Mouse (Mus musculus) spleen, embryonic (tissue): ENCODE results near the gene Lama1.

ENCODE experiments used
- CTCF ChIA-PET: fragments of 350-600 bp; sonication (Branson Sonifier 250); formaldehyde crosslinking; loops from one replicate; lab custom pipeline; 2022; lab: Charles Lee

Lama1 gene

GRCm38 (mm10) chr17:67696694-67697386 is at the start of gene Lama1:
Gene Lama1 (plus strand): TSS chr17:67697259.
- CTCF ChIA-PET, result no interaction called here

DNA sequence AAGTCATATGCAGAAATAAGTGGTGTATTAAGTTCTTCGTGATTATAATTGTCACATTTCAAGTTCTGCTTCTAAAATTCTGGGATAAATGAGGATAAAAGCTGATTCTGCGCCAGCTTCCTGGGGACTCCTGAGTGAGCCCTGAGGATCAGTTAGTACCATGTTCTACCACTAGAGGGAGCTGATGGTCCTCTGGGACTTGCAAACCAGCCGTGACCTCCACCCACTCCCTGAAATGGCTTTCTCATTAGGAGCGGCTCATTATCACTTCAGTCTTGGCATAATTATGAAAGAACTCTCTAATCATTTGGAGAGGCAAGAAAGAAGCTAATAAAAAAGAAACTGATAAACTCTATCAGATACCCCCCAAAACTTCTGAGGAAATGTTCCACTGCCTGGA is 45.6 kb upstream of the Lama1 start:
- CTCF ChIA-PET, result no interaction called here

- CTCF ChIA-PET, result interaction anchor here (0.6 kb wide), 1 partner anchor 114 kb away, joined by 3 read pairs; no protein-coding TSS in a partner anchor
These were observed 32.8 kb upstream of the Lama1 start for GRCm38 (mm10) chr17:67664299-67664698.

GRCm38 (mm10) chr17:67666981-67667380 is 30.1 kb upstream of the Lama1 start:
- CTCF ChIA-PET, result no interaction called here

DNA sequence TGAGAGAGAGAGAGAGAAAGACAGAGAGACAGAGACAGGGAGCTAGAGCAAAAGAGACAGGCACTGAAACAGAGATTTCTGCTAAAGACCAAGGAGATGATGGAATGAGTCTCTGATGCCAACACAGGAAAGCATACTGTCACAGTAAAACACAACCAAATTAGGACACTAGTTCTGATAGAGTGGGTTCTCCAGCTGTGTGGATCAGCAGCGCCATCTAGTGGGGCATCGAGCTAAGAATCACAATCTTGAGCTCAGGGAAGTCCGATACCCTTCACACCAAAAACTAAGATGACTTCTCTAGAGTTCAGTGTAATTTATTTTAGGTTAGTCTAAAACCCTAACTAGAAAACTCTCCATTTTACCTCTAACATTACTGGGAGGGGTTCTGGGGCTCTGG is 29.1 kb upstream of the Lama1 start:
- CTCF ChIA-PET, result no interaction called here

DNA sequence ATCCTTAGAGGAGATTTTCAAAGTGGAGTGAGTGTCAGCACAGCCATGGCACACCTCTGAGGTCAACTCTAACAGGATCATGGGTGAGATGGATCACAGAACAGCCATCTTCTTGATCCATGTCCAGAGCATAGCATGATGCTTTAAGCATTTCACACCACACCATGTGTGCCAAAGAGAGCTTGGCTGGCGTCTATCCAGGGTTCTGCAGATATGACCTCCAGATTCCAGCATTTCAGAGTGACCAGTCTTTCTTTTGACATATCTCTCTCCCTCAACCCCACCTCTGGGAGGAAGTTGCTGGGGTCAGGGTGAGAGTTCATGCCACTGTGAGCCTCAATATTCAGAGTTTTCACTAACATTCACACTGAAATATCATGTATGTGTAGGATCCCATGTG is 18.5 kb upstream of the Lama1 start:
- CTCF ChIA-PET, result no interaction called here

DNA sequence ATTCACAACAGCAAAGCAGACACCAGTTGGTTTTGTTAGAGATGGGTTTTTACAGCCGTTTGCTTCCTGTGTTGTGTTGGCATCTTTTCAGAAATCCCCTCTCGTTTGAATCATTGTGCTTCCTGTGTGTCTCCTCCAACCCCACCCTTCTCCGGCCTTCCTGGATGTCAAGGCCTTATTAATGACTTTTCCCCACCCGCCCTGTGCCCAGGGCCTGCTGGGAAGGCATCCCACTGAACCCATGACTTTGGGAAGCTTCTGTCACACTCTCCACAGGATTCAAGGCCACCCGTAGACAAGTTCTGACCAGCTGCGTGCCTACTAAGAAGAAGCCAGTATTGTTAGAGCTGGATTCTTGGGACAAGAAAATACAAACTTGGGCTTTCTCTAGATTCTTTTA is 16.0 kb upstream of the Lama1 start:
- CTCF ChIA-PET, result no interaction called here

GRCm38 (mm10) chr17:67685022-67685743 is 11.9 kb upstream of the Lama1 start:
- CTCF ChIA-PET, result no interaction called here

GRCm38 (mm10) chr17:67687505-67687904 is 9.6 kb upstream of the Lama1 start:
- CTCF ChIA-PET, result no interaction called here

DNA sequence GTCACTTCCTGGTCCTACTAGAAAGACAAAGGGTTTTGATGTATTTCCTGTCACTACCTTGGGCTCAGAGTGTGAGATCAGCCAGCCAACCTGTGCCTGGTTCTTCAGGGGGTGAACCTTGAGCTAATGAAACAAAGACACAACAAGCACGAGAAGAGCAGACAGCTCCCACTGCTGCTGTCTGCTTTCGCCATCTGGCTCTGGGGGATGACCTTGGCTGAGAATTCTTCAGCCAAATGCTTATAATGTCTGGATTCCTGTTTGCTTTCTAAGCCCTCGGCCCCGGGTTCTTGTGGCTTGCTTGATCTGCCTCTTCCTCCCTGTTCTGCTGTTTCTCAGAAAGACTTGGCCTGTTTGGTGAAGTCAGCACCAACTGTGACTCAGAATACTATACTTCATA is 6.4 kb upstream of the Lama1 start:
- CTCF ChIA-PET, result no interaction called here

GRCm38 (mm10) chr17:67692651-67693050 is 4.4 kb upstream of the Lama1 start:
- CTCF ChIA-PET, result no interaction called here

DNA sequence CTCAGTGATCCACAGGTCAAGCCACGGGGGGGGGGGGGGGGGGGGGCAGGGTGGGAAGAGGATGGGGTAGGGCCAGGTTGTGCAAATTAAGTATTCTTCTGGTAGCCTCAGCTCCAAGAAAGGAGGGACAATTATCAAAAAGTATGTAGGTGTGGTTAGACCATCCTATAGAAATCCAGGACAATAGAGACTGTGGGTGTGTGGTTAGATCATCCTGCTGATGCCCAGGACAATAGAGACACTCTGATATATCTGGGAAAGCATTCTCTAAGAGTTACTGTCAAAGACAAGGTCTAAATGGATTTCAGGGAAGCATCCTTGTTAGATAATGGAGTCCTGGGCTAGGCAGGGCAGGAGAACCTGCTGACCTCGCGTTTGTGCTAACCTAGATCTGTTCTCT is 3.2 kb upstream of the Lama1 start:
- CTCF ChIA-PET, result no interaction called here

GRCm38 (mm10) chr17:67697461-67697891 is 417 bp downstream of the Lama1 start:
- CTCF ChIA-PET, result no interaction called here

- CTCF ChIA-PET, result no interaction called here
These were observed 1.2 kb downstream of the Lama1 start for GRCm38 (mm10) chr17:67698301-67698700.

- CTCF ChIA-PET, result no interaction called here
These were observed 4.7 kb downstream of the Lama1 start for GRCm38 (mm10) chr17:67701761-67702160.

DNA sequence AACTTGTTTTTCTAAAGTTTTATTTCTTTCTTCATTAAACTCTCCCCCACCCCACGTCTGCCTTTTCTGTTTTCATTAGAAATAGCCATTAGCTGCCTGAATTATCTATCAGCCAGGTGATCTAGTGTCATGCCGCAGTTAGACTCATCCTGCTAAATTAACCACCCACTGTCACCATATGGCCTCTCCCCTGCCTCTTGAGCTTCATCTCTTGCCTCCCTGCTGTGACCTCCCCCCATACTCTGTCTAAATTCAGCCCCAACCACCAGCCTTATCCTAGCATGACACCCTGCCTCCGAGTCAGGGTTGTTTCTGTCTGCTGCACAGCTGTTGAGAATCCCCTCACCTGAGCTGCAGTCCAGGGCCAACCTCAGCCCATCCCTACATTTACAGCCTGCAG is 5.9 kb downstream of the Lama1 start:
- CTCF ChIA-PET, result no interaction called here

- CTCF ChIA-PET, result no interaction called here
These were observed 8.1 kb downstream of the Lama1 start for GRCm38 (mm10) chr17:67705035-67705769.

- CTCF ChIA-PET, result no interaction called here
These were observed 9.3 kb downstream of the Lama1 start for GRCm38 (mm10) chr17:67706372-67706771.

DNA sequence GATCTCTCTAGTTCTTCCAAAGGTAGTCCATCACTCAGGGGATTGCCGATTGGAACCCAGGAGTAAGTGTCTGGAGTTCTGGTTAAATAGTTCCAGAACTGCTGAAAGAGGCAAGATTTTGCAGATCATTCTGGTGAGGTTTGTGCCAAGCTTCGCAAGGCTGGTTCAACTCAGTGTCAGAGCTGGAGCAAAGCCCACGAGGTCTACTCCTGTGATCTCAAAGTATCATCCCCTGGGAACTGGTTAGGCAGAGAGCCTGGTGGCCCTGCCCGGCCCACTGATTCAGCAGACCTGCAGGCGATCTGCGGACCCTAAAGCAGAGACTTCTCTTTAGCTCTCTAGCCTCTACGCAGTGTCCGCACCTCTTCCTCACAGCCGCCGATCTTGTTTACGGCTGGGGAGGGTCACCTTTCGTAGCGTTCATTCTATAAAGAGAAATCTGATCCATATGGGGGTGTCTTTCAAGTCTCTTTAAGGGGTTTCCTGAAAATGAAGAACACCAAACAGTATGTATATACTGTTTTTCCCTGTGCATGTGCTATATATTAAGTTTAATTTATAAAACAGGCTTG is 10.8 kb downstream of the Lama1 start:
- CTCF ChIA-PET, result no interaction called here

DNA sequence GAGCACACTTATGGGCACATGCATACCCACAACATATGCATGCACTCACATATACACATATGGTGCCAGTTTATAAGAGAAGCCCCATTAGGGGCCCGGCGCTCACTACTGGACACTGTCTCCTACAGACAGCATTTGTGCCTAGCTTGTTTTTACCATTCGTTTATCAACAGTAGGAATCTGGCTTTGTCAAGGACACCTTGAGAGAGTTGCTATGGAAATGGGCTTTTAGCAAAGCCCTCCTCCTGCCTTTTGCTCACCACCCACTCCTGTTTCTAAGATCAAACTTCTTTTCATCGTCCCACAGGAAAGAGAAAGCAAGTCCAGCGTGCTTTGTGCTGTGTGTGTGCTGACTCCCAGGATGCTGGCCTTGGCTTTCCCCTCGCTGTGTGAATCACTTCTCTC is 13.3 kb downstream of the Lama1 start:
- CTCF ChIA-PET, result no interaction called here

DNA sequence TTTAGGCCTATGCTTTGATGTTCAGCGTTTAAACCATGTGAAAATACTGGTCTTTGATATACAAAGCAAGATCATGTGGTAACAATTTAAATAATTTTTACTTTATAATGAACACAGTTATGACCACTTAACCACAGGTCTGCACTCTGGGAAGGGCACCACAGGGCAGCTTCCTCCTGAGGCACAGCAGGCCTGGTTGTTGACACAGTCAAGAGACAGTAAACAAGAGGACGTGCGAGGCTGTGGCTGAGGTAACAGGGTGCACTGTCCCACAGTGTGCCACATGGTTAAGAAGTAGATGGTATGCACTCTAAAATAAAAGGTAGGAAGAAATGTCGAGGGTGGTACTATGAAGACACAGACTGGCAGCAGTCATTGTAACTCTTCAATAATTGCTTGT is 14.3 kb downstream of the Lama1 start:
- CTCF ChIA-PET, result no interaction called here

DNA sequence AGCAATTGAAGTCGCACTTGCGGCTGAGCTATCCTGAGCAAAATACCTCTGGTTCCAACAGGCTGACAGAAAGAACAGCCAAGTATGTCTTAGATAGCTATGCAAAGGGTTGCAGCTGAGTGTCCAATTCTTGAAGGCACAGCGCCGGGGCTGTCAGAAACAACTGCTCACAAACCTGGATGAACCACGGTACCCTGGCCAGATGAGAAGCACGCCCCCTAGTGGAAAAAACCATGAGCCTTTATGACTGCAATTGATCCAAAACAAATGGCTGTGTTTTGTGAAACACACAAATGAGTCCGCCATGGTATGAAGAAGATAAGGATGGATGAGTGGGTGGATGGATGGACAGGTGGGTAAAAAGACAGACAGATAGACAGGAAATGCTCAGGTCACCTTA is 15.9 kb downstream of the Lama1 start:
- CTCF ChIA-PET, result no interaction called here
